Mouse (Mus musculus) thymus, postnatal 25 days (tissue): ENCODE results near the gene Cpsf4l.

Source experiments
- DNase-seq: peaks from one replicate; pipeline ENCODE4 v3.0.0; 2022

Gene Cpsf4l

DNA sequence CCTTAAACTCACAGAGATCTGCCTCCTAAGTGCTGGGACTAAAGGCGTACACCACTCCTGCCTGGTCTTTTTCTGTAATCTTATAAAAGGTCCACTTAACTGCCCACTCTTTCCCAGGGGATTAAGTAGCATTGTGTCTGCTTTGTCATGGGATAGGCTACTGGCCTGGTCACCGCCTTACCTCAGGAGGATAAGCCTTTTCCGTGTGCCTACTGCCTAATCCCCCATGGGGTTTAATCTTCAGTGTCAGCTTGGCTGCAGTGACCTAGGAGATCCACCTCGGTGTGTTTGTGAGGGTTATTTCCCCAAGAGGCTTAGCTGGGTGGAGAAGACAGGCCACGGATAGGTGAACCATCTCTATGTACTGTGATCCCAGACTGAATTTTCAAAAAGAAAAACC is 12.2 kb downstream of the Cpsf4l start:
- DNase-seq = no peak

DNA sequence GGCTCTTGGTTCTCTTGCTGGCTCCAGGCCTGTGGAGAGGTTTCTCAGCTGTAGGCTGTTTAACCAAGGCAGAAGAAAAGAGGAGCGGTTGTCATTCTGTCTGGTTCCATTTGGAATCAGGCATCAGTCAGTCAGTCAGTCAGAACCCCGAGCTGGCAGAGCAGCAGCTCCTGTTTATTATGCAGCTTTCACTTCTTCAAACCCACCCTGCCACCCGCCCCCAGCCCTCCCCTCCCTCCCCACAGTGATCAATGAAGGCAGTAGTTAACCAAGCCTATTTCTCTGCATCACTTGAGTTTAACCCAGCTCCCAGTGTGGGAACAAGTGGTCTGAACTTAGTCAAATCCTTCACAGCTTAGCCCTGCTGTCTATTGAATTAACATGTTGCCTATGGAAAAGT is 18.0 kb downstream of the Cpsf4l start:
- DNase-seq = no peak

DNA sequence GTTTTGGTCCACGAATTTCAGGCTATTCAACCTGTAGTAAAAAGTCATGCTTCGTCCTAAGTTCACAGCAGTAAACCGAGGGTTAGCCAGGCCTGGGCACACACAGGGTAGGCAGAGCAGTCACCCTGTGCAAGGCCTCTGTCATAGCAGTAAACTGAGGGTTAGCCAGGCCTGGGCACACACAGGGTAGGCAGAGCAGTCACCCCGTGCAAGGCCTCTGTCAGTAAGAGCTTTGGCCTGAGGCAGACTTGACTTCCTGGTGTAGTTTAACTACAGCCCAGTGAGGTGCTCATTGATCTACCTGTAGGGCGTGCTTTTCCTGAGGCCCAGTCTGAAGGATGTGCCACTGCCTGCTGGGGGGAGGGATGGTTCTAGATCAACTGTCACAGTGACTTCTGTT is 18.5 kb downstream of the Cpsf4l start:
- DNase-seq = no peak

DNA sequence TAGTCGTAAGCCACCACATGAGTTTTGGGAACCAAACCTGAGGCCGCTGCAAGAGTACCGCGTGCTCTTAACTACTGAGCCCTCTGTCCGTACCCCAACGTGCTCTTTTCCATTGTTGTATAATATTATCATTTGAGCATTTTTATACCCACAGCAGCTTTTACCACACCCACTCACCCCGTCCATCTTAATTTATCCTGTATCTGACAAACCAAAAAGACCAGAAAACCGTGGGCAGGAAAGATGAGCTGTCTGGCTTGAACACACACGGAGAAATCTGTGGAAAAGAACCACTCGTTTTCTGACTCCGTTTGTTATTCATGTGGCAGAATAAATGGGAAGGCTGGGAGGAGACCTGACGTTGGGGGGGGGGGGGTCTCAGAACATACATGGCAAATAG is 19.3 kb downstream of the Cpsf4l start:
- DNase-seq = no peak

DNA sequence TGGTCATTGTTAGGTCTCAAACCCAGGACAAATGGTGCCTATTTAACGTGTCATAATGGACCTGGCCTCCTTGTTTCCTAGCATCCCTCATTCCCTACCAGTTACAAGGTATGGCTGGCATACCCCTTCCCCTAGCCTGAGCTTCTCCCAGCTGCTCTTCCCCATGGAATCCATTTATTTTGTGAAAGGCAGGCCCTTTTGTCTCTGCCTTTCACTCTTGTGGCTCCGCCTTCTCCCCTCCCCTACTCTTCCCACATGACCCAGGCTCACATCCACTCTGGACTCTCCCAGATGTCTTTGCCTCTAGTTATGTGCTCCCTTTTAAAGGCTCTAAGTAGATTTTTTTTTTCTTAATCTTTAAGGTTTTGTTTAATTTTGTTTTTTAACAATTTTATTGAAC is 22.8 kb downstream of the Cpsf4l start:
- DNase-seq = no peak

DNA sequence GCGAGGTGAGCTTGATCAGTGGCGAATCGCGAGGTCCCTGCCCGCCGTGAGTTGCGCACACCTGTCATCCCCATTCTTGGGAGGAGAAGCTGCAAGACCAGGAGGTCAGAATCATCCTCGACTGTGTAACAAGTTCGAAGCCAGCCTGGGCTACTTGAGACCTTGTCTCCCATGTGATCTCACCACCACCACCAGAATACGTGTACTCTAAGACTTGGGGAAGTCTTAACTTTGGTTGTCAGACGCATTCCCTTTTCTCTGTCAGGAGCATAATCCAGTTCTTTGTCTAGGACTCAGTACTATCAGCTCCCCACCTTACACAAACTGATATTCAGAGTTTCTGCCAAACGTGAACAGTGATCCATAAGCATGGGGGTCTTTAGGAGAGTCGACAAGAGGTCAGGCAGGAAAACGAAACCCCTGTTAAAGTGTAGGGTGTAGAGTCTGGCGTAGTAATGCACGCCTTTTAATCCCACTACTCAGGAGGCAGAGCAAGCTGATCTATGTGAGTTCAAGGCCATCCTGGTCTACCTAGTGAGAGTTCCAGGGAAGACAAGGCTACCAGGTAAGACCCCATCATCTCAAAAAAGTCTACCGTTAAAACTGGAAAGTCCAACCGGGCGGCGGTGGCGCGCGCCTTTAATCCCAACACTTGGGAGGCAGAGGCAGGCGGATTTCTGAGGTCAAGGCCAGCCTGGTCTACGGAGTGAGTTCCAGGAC is 24.9 kb downstream of the Cpsf4l start:
- DNase-seq = no peak

DNA sequence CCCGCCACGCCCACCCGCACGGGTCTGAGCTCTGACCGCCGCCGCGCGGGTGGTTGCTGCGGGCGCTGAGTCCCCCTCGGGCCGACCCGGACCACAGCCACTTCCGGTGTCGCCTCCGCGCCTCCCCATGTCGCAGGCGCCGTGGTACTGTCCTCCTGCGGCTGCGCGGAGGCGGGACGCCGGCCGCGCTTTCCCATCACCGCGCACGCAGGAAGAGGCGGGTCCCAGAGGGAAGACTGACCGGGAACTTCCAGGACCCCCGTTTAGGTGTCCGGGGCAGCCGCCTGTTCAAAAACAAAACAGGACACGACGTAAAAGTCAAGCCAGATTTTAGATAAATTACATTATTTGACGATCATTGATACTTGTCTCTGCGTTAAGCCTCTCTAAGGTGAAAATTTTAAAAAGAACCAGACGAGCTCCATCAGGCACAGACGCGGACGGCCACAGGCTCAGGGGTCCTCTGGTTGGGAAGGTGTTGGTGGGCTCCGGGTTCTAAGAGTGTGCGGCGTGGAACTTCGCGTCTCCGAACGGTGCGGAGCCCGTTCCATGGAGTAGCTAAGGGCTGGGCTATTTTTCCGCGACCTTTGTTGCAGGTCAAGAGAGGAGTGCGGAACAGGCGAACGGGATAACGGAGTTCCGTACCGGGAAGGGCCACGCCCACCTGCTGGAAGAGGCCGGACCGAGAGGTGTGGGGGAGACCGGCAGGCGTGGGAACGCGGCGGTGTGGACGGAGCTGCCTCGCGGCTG is 25.7 kb downstream of the Cpsf4l start, which contains the start of the genes Fam104a and D11Wsu47e:
TSS of gene Fam104a (minus strand) at position 199 of the 750 bp plus-strand sequence.
TSS of gene D11Wsu47e (plus strand) at position 456 of the 750 bp plus-strand sequence.
- peak; percentile 95 for DNase-seq

DNA sequence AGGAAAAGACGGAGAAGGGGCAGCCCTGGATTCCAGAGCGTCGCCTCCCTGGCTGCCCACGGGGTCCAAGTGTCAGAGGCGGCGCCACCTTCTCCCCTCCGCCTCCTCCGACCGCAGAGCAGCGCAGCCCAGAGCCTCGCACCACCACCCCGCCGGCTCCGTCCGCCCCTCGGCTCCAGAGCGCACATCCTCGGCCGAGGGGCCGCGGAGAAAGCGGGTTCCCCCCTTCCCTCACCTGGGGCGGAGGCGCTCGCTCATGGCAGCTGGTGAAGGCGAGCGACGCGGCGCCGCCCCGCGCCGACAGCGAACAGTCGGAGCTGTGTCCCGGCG is 26.2 kb downstream of the Cpsf4l start:
- DNase-seq = no peak

DNA sequence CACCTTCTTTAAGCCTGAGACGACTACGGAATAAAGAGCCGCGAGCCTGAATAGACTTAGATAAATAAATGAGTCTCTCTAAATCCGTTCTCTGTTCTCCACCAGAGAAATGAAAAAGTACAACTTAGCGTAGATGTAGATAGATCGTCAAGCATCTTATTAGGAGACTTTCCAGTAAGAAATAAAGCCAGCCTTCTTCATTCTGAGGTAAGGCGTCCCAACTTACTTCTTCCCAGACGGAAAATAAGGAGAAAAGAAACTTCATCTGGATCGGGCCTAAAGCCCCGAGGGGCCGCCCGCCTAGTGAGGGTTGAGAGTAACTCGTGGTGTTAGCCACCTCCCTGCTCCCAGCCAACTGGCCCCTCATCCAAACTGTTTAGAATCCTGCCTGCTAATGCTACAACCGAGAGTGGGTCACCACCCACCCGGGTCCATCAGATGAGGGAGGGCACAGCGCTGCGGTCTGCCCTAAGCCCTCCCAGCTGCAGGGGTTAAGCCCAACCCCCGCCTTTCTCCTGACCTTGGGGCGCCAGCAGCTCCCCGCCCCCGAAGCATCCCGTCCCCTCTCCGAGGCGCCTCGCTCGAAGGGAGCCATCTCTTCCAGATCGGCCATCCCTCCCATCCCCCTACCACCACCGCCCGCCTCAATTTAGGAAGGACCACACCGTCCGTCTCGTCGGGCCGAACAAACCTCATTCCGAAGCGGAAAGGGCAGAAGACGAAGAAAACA is 26.8 kb downstream of the Cpsf4l start:
- DNase-seq = peak; percentile 65

DNA sequence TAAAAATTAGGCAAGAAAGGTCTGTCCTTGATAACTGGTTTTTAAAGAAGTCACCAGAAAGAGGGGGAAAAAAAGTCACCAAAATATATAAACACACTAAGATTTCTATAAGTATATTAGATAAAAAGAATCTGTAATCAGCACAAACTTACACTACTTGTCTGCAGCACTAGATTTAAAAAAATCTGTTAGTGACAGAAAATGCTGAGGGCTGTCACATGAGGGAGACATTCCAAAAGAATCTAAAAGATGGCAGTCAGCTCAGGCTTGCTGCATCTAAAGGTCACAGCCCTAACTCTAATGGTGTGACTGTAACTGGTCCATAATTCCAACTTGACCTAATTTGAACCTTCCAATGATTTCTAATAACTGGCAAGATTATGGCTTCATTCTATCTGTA is 27.8 kb downstream of the Cpsf4l start:
- DNase-seq = no peak

DNA sequence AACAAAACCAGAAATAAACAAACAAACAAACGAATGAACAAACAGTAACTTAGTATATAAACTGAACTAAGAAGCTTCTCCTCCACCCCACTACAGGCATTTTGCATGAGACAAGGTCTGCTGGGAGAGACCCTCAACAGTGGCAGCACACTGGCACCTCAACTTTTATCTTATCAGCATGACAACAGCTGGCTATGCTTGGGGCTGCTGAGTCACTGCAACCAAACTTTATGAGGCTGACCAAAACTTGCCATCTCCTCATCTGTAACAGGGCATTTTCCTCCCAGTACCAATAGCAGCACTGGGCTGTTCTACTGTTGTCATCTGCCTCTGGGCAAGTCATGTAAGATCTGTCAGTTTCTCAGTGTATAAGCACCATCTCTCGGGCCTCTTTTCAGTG is 28.9 kb downstream of the Cpsf4l start:
- no peak for DNase-seq

DNA sequence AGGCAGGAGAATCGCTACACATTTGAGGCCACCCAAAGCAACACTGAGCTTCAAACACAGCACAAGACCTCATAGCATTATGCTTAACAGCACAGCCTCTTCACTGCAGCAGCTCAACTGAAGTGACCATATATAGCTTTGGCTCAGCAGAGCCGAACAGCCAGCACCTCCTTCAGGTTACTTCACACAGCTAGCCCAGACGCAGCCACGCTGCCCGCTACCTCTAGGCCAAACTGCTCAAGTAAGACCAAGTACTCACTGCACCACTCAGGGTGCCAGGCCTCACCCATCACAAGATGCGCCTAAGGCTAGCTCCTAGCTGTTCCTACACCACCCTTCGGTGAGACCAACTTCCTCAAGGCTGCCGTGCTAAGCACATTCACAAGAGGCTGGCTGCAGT is 31.4 kb downstream of the Cpsf4l start:
- no peak for DNase-seq

DNA sequence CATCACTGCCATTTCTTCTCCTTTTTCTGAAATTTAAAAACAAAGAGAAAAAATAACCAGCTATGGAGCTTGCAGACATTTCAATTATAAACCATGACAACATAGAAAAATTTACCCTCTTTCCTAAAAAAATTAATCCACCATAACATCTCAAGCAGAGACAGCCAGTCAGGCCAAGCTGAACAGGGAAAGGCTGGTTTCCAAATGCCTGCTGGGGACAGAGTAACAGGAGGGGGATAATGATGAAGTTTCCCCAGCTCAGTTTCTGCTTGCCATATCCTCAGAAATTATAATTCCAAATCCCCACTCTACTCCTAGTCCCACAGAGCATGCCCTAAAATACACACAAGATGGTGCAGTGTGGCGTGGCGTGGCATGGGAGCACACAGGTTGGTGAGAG is 32.4 kb downstream of the Cpsf4l start:
- no peak for DNase-seq

DNA sequence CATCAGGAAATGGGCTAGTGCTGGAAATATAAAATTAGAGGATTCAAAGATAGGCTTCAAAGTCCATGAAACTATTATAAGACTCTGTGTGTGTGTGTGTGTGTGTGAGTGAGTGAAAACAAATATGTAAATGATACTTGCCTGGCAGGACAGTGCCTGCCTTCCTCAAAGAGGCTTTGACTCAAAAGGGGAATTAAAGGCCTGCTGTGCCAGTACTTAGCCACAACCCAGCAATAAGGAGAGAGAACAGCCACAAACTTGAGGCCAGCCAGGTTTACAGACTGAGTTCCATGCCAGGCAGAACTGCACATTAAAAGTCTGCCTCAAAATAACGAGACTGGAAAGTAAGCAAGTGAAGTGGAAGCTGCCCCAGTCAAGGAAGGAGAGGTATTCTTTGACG is 33.0 kb downstream of the Cpsf4l start:
- no peak for DNase-seq

DNA sequence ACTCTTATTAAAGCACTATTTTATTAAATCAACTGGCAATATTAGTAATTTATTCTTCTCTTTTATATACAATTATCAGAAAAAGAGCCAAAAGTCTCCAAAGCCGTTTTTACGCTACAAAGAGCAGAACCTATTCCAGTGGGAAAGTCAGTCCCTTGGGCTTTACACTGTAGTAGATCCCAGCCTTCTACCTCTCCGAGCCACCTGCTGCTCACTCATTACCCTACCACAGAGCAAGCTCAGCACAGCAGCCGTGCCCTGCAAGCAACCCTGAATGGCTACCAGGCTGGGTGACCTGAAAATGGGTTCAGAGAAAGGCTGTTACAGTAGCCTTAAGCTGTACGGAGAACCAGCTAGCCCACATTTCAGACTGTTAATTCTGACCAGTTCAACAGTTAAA is 35.2 kb downstream of the Cpsf4l start:
- DNase-seq = no peak

DNA sequence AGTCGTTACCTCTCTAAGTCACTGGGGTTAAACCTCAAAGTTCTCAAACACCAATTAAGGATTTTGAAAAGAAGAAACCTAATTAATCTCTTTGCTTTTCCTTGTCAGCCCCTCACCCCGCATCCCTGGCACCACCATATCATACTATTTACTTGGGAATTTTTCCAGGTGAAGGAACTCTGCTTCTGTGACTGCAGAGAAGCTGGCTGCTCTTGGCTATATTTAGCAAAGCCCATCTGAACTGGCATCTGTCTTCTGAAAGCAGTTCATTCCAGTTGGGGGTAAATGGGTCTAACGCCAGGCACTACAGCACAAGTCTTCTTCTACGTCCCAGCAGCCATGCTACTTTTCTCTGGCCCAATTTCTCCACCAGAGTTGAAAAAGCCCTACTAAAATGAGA is 36.2 kb downstream of the Cpsf4l start:
- no peak for DNase-seq

DNA sequence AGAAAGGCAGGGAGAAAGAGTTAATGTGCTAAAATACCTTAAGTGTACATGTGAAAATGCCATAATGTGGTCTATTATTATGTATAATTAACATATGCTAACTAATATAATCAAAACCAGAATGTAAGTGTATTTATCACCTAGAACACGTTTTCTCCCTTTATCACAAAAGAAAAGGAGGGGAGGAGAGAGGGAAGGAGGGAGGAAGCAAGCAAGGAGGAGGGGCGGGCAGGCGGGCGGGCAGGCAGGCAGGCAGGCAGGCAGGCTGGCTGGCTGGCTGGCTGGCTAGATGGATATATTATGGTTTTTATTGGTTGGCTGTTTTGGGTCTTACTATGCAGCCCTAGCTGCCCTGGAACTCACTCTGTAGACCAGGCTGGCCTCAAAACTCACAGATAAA is 40.1 kb downstream of the Cpsf4l start:
- DNase-seq = no peak

DNA sequence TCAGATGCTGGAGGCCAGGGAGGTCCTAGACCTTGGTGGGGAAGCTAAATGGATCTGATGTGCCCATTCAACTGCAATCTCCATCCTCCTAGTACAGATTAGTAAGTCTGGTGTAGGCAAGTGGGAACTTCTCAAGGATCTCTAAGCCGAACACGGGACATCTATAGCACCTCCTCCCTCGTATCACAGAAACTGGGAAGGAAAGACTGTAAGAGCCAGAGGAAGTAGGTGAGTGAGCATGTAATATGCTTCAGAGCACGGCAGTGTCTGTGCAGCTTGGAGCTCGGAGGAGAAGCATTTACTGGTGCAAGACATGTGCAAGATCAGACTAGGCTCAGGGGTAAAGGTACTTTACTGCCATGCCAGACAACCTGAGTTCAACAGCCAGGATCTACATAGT is 41.0 kb downstream of the Cpsf4l start:
- DNase-seq = no peak

DNA sequence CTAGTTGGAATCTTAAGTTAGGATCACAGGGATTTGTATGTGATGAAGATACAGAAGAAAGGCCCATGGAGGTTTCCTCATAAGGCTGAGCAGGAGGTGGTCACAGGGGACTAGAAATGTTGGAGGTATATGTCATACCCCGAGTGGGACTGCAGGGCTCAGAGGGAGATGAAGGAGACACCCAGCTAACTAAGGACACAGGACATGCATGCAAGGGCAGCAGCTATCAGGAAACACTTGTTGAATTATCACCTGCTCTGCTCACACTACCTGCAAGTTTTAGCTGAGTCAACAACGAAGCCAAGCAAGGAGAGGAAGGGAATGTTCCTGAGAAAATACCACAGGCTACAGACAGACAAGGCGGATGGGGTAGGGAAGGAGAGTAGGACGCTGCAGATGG is 42.1 kb downstream of the Cpsf4l start:
- DNase-seq = no peak

DNA sequence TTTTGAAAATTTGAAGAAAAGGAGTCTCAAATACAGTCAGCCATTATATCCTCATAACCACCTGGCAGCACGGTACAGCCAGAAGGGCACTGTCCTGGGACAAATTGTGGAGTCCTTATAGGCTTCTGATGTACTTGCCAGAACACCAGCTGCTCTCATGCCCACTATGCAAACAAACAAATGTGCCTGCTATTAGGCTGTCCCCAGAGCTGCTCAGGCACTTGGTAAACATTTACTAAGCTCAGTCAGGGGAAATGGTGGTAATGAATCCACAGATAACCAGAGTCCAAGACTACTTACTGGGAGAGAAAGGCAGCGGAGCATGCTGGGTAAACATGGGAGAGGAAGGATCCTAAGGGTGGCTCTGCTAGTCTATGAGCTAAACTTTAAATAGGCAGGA is 42.7 kb downstream of the Cpsf4l start:
- DNase-seq = no peak

DNA sequence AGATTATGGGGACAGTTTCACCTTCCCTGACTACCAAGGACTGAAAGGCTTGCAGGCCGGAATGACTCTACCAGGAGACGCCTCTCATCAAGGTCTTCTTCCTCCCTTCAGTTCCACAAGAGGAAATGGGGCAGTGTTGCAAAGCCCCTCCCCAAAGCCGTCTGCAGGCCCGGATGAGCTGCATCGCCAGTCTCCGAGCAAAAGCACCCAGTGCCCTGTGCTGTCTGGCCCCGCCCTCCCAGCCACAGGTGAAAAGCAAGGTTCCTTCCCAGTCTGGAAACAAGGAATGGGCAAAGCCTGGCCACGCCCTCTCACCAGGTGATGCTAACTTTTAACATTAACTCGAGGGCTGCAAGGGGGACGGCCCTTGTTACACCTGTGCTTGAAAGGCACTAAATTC is 43.2 kb downstream of the Cpsf4l start:
- DNase-seq = peak; percentile 51

DNA sequence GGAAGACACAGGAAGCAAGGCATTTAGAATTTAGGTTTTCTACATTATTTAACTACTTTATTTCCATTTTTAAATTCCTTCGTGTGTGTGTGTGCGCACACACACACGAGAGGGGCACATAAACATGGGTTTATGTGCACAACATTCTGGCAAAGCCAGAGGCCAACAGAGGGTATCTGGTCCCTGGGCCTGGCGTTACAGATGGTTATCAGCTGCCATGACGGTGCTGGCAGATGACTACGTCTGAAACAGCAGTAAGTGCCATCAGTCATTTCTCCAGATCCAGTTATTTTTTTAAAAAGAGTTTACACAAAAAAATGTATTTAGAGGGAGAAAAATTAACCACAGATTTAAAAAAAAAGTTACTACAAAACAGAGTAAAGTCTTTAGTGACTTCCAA is 43.6 kb downstream of the Cpsf4l start:
- no peak for DNase-seq

DNA sequence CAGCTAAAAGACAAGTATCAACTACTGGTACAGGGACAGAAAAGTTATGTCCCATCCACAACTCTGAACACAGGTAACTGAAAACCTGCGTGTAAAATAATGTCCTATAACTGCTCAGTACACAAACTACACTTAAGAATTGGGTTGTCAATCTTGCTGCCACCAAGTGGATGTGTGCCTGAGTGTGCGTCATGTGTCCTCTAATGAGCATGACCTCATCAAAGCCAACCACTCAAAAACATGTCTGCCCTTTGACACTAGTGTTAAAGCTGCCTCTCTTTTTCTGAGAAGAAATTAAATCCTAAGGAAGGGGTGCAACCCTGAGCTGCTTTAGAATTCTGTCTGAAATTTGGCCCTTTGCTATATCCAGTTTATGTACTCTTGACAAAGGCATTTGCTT is 45.5 kb downstream of the Cpsf4l start:
- no peak for DNase-seq

DNA sequence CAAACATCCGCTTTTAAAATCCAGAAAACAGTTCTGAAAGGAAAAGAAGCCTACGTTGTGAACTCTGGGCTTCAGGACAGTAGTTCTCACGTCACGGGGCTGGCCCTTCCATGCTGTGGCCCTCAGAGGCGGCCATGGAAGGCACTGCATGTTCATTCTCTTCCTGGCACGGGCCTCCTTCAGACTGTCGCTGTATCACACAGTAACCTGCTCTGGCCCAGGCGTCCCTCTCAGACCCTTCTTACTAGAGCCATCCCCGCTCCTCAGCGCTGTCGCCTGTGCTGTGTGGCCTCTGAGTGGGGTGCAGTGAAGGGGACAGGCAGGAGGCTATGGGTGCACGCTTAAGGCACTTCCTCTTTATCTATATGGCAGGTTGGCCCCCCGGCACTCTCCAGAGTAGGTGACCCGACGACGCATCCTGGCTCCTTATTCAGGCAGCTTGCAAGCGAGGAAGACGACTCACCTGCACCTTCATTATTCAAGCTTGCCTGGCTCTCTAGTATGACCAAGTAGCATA is 47.9 kb downstream of the Cpsf4l start:
- DNase-seq = no peak
